Mouse (Mus musculus): ENCODE results near the gene 2310003L06Rik. TPM values are rescaled to one million over a fixed set of nuclear protein-coding genes. Genes with fewer than 3 reads are reported as not detected.

2310003L06Rik gene
- total RNA-seq (2021): not detected

GRCm38 (mm10) chr5:87969201-87969600 lies at the start of gene 2310003L06Rik, which contains the start of gene Gm28434:
2310003L06Rik (plus strand) TSS chr5:87969459.
Gm28434 (plus strand) TSS chr5:87969517.
- no peak for DNase-seq
- intact Hi-C loops (cut with DNase I): no loop called here

GRCm38 (mm10) chr5:87925372-87925771 lies 43.9 kb upstream of the 2310003L06Rik start, which contains the start of gene Csn3:
Csn3 (plus strand) TSS chr5:87925579.
- intact Hi-C loops (cut with DNase I): no loop called here
- DNase-seq: no peak

DNA sequence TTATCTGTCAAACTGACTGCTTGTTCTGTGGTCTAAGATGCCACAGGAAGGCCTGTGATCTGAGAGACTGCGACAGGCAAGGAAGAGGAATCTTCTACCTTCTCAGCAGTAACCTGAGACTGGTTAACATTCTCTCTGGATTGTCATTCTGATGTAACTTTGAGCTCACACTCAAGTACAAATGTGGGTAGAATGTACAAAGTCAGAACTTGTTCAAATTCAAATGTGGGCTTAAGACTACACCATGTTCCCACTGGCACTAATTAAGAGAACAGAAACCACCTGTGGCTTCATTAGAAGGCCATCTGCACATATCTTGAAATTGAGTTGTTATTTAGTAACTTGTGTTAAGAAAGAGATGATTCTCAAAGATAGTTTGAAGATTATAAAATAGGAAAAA lies 37.7 kb upstream of the 2310003L06Rik start:
- intact Hi-C loops (cut with DNase I): no loop called here
- no peak for DNase-seq

GRCm38 (mm10) chr5:87940752-87941151 lies 28.5 kb upstream of the 2310003L06Rik start:
- intact Hi-C loops (cut with DNase I): no loop called here
- no peak for DNase-seq

DNA sequence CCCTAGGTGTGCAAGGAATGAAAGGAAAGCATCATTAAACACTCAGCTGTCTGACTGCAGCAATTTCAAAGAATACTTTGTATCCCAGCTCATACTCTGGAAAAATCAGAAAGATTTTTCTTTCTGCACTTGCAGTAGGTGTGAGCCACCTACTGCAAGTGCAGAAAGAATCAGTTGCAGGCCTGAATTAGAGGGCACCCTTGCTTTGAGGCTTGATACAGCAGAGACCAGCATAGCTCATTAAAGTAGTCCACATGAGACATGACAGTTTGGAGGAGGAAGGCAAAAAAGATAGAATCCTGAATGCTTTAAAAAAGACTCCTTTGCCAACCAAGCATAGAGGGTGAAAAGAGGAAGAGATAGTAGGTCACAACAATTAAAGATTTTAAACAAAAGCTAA lies 26.7 kb upstream of the 2310003L06Rik start:
- DNase-seq: no peak
- intact Hi-C loops (cut with DNase I): no loop called here

- intact Hi-C loops (cut with DNase I): no loop called here
Observed at GRCm38 (mm10) chr5:87951836-87952235, 17.4 kb upstream of the 2310003L06Rik start.

DNA sequence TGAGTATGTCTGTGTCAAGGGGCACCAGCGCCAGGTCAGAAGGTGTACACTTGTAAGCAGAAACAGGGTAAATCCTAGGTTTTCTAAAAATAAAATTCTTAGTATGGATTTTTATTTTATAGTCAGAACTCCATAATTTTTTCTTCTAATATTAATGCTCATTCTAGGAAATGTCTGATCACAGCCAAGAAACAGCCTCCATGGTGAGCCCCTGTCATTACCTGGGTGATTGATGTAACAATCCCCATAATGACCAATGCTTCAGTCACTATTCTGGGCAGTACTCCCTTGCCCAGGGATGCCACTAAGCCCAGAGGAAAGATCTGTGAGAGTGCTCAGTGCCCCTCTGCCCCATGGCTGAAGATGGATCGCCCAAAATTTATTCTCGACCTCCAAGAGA lies 9.9 kb downstream of the 2310003L06Rik start, which contains the start of gene Cabs1:
Cabs1 (plus strand) TSS at position 301 of the 400 bp plus-strand sequence.
- DNase-seq: no peak
- intact Hi-C loops (cut with DNase I): no loop called here

More at GRCm38 (mm10) chr5:87951836-87952235, 17.4 kb upstream of the 2310003L06Rik start:
- DNase-seq: no peak

GRCm38 (mm10) chr5:87982468-87983214 lies 13.4 kb downstream of the 2310003L06Rik start:
- no peak for DNase-seq
- intact Hi-C loops (cut with DNase I): no loop called here

DNA sequence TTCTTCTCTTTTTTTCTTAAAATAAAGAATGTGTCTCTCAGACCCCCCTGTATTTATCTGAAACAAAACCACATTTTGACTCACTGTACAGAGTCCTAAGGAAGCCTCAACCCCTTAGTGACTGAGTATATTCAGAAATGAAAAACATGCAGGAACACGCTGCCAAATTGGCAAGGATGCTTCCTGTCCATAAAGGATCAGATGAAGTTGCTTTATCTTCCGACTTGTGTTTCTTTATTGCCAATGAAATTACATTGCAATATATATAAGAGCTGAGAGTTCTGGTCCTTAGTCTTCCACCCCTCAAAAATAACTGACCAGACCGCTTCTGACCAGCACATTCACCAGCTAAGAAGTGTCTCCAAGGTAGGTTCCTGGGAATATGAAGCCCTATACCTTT lies 33.0 kb downstream of the 2310003L06Rik start, which contains the start of gene Smr3a:
Smr3a (plus strand) TSS at position 301 of the 400 bp plus-strand sequence.
- intact Hi-C loops (cut with DNase I): no loop called here

GRCm38 (mm10) chr5:88005241-88005640 lies 36.0 kb downstream of the 2310003L06Rik start:
- DNase-seq: no peak
- intact Hi-C loops (cut with DNase I): no loop called here

More for the DNA sequence above, 33.0 kb downstream of the 2310003L06Rik start, which contains the start of gene Smr3a:
- no peak for DNase-seq

Other genes starting within 250 kb of the 2310003L06Rik start
- not detected for gene Csn1s2a, start 194.9 kb upstream of the 2310003L06Rik start, total RNA-seq (2021)
- gene Csn1s2b, start 161.4 kb upstream of the 2310003L06Rik start, total RNA-seq (2021): not detected
- gene Prr27, start 143.8 kb upstream of the 2310003L06Rik start, total RNA-seq (2021): not detected
- gene Odam, start 84.4 kb upstream of the 2310003L06Rik start, total RNA-seq (2021): not detected
- not detected for gene Csn3, start 43.9 kb upstream of the 2310003L06Rik start, total RNA-seq (2021)
- gene Gm28434, start 58 bp downstream of the 2310003L06Rik start, total RNA-seq (2021): not detected
- gene Cabs1, start 10.0 kb downstream of the 2310003L06Rik start, total RNA-seq (2021): not detected
- gene Smr3a, start 33.1 kb downstream of the 2310003L06Rik start, total RNA-seq (2021): not detected
- gene Smr2, start 117.1 kb downstream of the 2310003L06Rik start, total RNA-seq (2021): not detected
- gene Gm11116, start 142.1 kb downstream of the 2310003L06Rik start, total RNA-seq (2021): not detected
- gene Gm11115, start 184.6 kb downstream of the 2310003L06Rik start, total RNA-seq (2021): not detected

Measured in heart, postnatal 10 days (tissue).